Mouse (Mus musculus) neural tube, embryonic 15.5 days (tissue): ENCODE data around the gene Tagln3. TPM values are rescaled to one million over a fixed set of nuclear protein-coding genes. Genes with fewer than 3 reads are reported as not detected.

ENCODE experiments used
- ATAC-seq: fragments of 200-750 bp; cut with Nextera tagmentation; 2 replicates; pipeline ENCODE4 v1.8.0; 2017; ENCODE audit warnings: mild to moderate bottlenecking, moderate TSS enrichment, moderate library complexity; ENCODE audit not compliant: low FRiP score
- H3K27ac ChIP-seq: fragments of 300-500 bp; sonication (generic); replicated peaks from 2 replicates; pipeline ENCODE4 v1.5.1; 2015; ENCODE audit warnings: mild to moderate bottlenecking, inconsistent platforms
- H3K27me3 ChIP-seq: fragments of 300-500 bp; sonication (generic); replicated peaks from 2 replicates; pipeline ENCODE4 v1.6.1; 2015; ENCODE audit warnings: inconsistent platforms
- H3K36me3 ChIP-seq: fragments of 300-500 bp; sonication (generic); 2 replicates; pipeline ENCODE4 v1.6.1; 2015; ENCODE audit warnings: inconsistent platforms
- H3K4me1 ChIP-seq: fragments of 300-500 bp; sonication (generic); 2 replicates; pipeline ENCODE4 v1.6.1; 2015; ENCODE audit warnings: inconsistent platforms
- H3K4me2 ChIP-seq: fragments of 300-500 bp; sonication (generic); 2 replicates; pipeline ENCODE4 v1.6.1; 2015; ENCODE audit warnings: inconsistent platforms, mild to moderate bottlenecking, moderate library complexity
- H3K4me3 ChIP-seq: fragments of 300-500 bp; sonication (generic); replicated peaks from 2 replicates; pipeline ENCODE4 v1.5.1; 2015; ENCODE audit warnings: mild to moderate bottlenecking, inconsistent platforms
- H3K9ac ChIP-seq: fragments of 300-500 bp; sonication (generic); replicated peaks from 2 replicates; pipeline ENCODE4 v1.6.1; 2015; ENCODE audit warnings: mild to moderate bottlenecking, inconsistent platforms
- H3K9me3 ChIP-seq: fragments of 300-500 bp; sonication (generic); replicated peaks from 2 replicates; pipeline ENCODE4 v1.6.1; 2016; ENCODE audit warnings: inconsistent platforms
- WGBS: fragments of 180-500 bp; shearing (Covaris S2); methylation state at CpG from one replicate; pipeline ENCODE4 v1.1.7; 2015; ENCODE audit warnings: mixed read lengths; 5-methylcytosine and 5-hydroxymethylcytosine counted together
- polyA plus RNA-seq: library from polyadenylated mRNA; unstranded; fragments of >200 nt; fragmentation: Nextera tagmentation; extraction: Ambion mirVana; gene quantifications from 2 replicates; pipeline ENCODE4 v1.2.1, GENCODE M21; 2015

The Tagln3 gene
- polyA plus RNA-seq, 1 experiment from 2014 or later, result 532 TPM

DNA sequence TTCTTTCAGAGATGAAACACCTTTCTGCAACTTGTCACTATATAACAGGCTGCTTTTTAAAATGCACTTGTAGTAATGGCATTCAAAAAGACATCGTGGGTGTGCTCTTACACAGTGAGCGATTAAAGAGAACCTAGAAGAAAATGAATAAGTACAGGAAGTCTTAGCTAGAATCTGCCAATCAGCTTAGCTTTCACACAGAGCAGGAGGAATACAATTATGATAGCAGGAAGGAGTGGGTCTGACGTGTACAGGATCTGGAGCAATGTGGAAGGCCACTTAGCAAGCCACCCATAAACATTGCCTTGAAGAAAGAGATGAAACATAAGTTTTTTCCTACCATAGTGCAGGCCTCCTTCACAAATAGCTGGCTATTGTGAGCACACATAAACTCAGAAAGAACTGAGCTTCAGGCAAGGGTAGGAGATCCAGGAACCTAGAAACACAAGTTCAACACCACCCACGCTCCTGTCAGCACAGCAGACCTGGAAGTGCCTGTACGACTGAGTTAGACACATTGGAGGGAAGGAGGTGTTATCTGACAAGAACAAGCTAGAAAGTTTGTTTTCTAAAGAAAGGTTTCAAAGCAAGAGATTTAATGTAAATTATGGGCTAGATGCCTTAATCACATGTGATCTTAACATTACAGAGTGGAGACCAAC is 9.8 kb downstream of the Tagln3 start:
- no peak overlapping the region for H3K4me2 ChIP-seq
- no peaks in the 10 kb centered on the region for H3K9me3 ChIP-seq
- H3K4me1 ChIP-seq, result peaks cover 12% of the 10 kb centered on the region
- 89% methylated on average over 5 of the region's 5 CpGs for WGBS
- no peak overlapping the region for H3K4me3 ChIP-seq
- H3K27me3 ChIP-seq, result no peaks in the 10 kb centered on the region
- H3K36me3 ChIP-seq, result peaks cover 56% of the 10 kb centered on the region
- H3K27ac ChIP-seq, result no peak overlapping the region; the same call in 1 of the 2 replicates
- ATAC-seq, result no peak
- H3K9ac ChIP-seq, result no peak overlapping the region

- H3K4me2 ChIP-seq, result no peak overlapping the region
- no peak overlapping the region for H3K27ac ChIP-seq
- no peak for ATAC-seq
- no peak overlapping the region for H3K4me3 ChIP-seq
- no peaks in the 10 kb centered on the region for H3K9me3 ChIP-seq
- no peaks in the 10 kb centered on the region for H3K27me3 ChIP-seq
- H3K36me3 ChIP-seq, result peaks cover 50% of the 10 kb centered on the region
- peaks cover 8% of the 10 kb centered on the region for H3K4me1 ChIP-seq
- H3K9ac ChIP-seq, result no peak overlapping the region
- 43% methylated on average over 1 of the region's 1 CpGs for WGBS
Measured at GRCm38 (mm10) chr16:45713878-45714277, 10.5 kb downstream of the Tagln3 start.

- H3K27ac ChIP-seq, result no peak overlapping the region
- H3K4me2 ChIP-seq, result no peak overlapping the region
- WGBS, result 39% methylated on average over 5 of the region's 5 CpGs
- no peak overlapping the region for H3K4me3 ChIP-seq
- H3K9ac ChIP-seq, result no peak overlapping the region
- ATAC-seq, result no peak
- H3K36me3 ChIP-seq, result peaks cover 44% of the 10 kb centered on the region
- H3K27me3 ChIP-seq, result no peaks in the 10 kb centered on the region
- no peaks in the 10 kb centered on the region for H3K9me3 ChIP-seq
- H3K4me1 ChIP-seq, result peaks cover 8% of the 10 kb centered on the region
Measured at GRCm38 (mm10) chr16:45713261-45713660, 11.1 kb downstream of the Tagln3 start.

DNA sequence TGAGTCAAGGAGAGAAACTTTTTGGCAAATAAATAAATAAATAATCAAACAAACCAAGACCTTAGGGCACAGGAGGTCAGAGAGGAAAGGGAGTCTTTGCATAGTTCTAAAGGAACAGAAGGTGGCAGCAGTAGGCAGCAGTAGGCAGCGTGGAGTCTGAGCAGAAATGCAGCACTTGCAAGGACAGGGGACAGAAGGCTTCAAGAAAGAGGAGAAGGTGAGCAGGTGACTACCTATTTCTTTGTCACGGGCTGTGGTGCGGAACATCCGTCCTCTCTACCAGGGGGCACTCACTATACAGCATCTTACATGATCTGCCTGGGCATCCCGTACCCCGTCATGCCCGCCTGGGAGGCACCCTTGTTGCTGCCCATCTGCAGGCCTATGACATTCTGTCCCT is 13.1 kb downstream of the Tagln3 start:
- Histone ChIP-seq H3K4me2 (no peak overlapping the region), H3K9me3 (no peaks in the 10 kb centered on the region), H3K27ac (no peak overlapping the region), H3K9ac (no peak overlapping the region), H3K27me3 (no peaks in the 10 kb centered on the region), H3K4me3 (no peak overlapping the region), H3K36me3 (peaks cover 31% of the 10 kb centered on the region), H3K4me1 (peaks cover 8% of the 10 kb centered on the region)
- ATAC-seq, result peak; percentile 53
- 75% methylated on average over 7 of the region's 7 CpGs for WGBS

DNA sequence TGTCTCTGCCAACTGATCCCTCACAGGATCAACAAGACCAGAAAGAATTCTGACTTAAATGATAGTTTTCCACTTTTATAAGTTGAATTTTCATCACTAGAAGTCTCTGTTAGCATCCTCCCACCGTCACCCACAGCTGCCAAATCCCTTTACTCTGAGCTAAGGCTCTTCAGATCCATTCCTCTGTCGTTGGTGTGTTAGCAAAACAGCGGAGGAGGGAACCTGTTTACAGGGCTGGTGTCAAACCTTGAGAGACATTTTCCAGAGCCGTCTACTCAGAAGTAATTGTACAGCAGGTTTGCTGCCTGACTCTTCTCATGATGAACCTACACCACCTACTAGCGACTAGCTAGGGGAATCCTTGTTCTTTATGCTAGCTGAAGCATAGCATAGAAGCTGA is 25.1 kb downstream of the Tagln3 start:
- no peaks in the 10 kb centered on the region for H3K36me3 ChIP-seq
- H3K9ac ChIP-seq, result no peak overlapping the region
- no peak overlapping the region for H3K4me2 ChIP-seq
- no peak for ATAC-seq
- no peaks in the 10 kb centered on the region for H3K9me3 ChIP-seq
- WGBS, result 82% methylated on average over 5 of the region's 5 CpGs
- no peak overlapping the region for H3K27ac ChIP-seq
- H3K4me1 ChIP-seq, result peaks cover 8% of the 10 kb centered on the region
- no peaks in the 10 kb centered on the region for H3K27me3 ChIP-seq
- no peak overlapping the region for H3K4me3 ChIP-seq

- no peak overlapping the region for H3K4me2 ChIP-seq
- whole genome bisulfite sequencing, result 43% methylated on average over 6 of the region's 6 CpGs
- no peaks in the 10 kb centered on the region for H3K9me3 ChIP-seq
- no peaks in the 10 kb centered on the region for H3K27me3 ChIP-seq
- H3K9ac ChIP-seq, result no peak overlapping the region
- peaks cover 8% of the 10 kb centered on the region for H3K4me1 ChIP-seq
- no peak overlapping the region for H3K4me3 ChIP-seq
- no peak overlapping the region for H3K27ac ChIP-seq
- ATAC-seq, result peak; percentile 67; the same call in 1 of the 2 replicates
- no peaks in the 10 kb centered on the region for H3K36me3 ChIP-seq
Measured at GRCm38 (mm10) chr16:45697996-45698395, 26.4 kb downstream of the Tagln3 start.

GRCm38 (mm10) chr16:45695445-45696160 is 28.8 kb downstream of the Tagln3 start:
- ATAC-seq, result peak; percentile 30; the same call in 1 of the 2 replicates
- Histone ChIP-seq H3K9ac (no peak overlapping the region), H3K27ac (no peak overlapping the region)

GRCm38 (mm10) chr16:45693558-45693957 is 30.9 kb downstream of the Tagln3 start, which contains the start of gene Tmprss7:
Gene Tmprss7, minus strand, starts transcription at chr16:45693658.
- H3K4me3 ChIP-seq, result no peak within 1 kb of the TSS
- no peak within 1 kb of the TSS for H3K27ac ChIP-seq
- H3K9me3 ChIP-seq, result no peaks in the 10 kb centered on the region
- H3K4me1 ChIP-seq, result peaks cover 19% of the 10 kb centered on the region
- H3K4me2 ChIP-seq, result no peak within 1 kb of the TSS
- ATAC-seq, result no peak
- no peaks in the 10 kb centered on the region for H3K36me3 ChIP-seq
- WGBS, result 78% methylated on average over 10 of the region's 10 CpGs
- no peak within 1 kb of the TSS for H3K9ac ChIP-seq
- H3K27me3 ChIP-seq, result no peaks in the 10 kb centered on the region

More at GRCm38 (mm10) chr16:45695445-45696160, 28.8 kb downstream of the Tagln3 start:
- Histone ChIP-seq H3K36me3 (no peaks in the 10 kb centered on the region), H3K4me3 (no peak overlapping the region), H3K4me2 (no peak overlapping the region), H3K27me3 (no peaks in the 10 kb centered on the region), H3K4me1 (peaks cover 12% of the 10 kb centered on the region), H3K9me3 (no peaks in the 10 kb centered on the region)
- WGBS, result 59% methylated on average over 9 of the region's 9 CpGs

GRCm38 (mm10) chr16:45692851-45693250 is 31.6 kb downstream of the Tagln3 start:
- no peak overlapping the region for H3K4me3 ChIP-seq
- H3K27me3 ChIP-seq, result no peaks in the 10 kb centered on the region
- H3K9me3 ChIP-seq, result no peaks in the 10 kb centered on the region
- no peak overlapping the region for H3K4me2 ChIP-seq
- ATAC-seq, result no peak
- peaks cover 19% of the 10 kb centered on the region for H3K4me1 ChIP-seq
- no peak overlapping the region for H3K9ac ChIP-seq
- H3K27ac ChIP-seq, result no peak overlapping the region
- 43% methylated on average over 3 of the region's 3 CpGs for WGBS
- no peaks in the 10 kb centered on the region for H3K36me3 ChIP-seq

DNA sequence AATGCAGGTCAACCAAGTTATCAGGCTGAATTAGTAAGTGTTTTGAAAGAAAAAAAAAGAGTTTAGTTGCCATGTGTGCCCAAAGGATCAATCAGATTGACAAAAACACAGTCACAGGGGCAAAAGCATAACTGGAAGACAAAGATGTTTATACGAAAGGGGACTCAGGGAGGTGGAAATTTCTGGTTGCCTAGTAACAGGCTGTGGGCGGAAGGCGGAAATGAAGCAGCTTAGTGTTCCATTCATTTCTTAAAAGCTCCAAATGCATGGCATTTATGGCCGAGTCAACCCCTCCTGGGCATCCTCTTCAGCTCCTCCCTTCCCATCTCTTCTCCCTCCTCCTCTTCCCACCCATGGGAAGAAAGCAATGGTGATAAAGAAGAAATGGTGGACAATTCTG is 34.2 kb downstream of the Tagln3 start:
- WGBS, result 3% methylated on average over 4 of the region's 4 CpGs

GRCm38 (mm10) chr16:45686833-45687232 is 37.6 kb downstream of the Tagln3 start:
- no peaks in the 10 kb centered on the region for H3K36me3 ChIP-seq
- H3K4me3 ChIP-seq, result no peak overlapping the region
- no peak overlapping the region for H3K4me2 ChIP-seq
- no peak overlapping the region for H3K27ac ChIP-seq
- 87% methylated on average over 3 of the region's 3 CpGs for WGBS
- H3K4me1 ChIP-seq, result peaks cover 11% of the 10 kb centered on the region
- H3K9me3 ChIP-seq, result no peaks in the 10 kb centered on the region
- H3K9ac ChIP-seq, result no peak overlapping the region
- ATAC-seq, result no peak
- no peaks in the 10 kb centered on the region for H3K27me3 ChIP-seq

More for the DNA sequence above, 34.2 kb downstream of the Tagln3 start:
- peak; percentile 89 for ATAC-seq
- H3K4me2 ChIP-seq, result no peak overlapping the region; the same call in 1 of the 2 replicates
- no peak overlapping the region for H3K4me3 ChIP-seq
- H3K27me3 ChIP-seq, result no peaks in the 10 kb centered on the region
- peaks cover 14% of the 10 kb centered on the region for H3K4me1 ChIP-seq
- peak overlapping the region; percentile 74 for H3K27ac ChIP-seq
- H3K36me3 ChIP-seq, result no peaks in the 10 kb centered on the region
- no peaks in the 10 kb centered on the region for H3K9me3 ChIP-seq
- no peak overlapping the region for H3K9ac ChIP-seq

DNA sequence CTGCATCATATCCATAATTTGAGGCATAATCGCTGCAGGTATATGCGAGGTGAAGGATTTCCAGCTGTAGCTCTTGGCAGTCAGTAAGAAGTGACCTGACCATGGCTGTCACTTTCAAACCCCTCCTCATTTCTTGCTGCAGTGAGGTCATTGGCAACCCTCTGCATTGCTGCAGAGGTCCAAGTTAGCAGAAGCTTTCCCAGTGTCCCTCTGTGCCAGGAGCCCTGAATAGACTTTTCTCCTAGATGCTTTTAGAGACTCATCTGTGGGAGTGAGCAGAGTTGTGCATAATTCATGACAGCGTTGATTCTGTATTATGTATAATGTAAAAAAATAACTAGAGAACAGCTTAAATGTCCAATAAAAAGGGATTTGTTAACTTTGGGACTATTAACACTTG is 39.1 kb downstream of the Tagln3 start:
- Histone ChIP-seq H3K4me3 (no peak overlapping the region), H3K36me3 (no peaks in the 10 kb centered on the region), H3K9ac (no peak overlapping the region), H3K4me1 (peaks cover 4% of the 10 kb centered on the region), H3K27me3 (no peaks in the 10 kb centered on the region), H3K9me3 (no peaks in the 10 kb centered on the region), H3K4me2 (no peak overlapping the region), H3K27ac (no peak overlapping the region)
- ATAC-seq, result no peak
- 62% methylated on average over 3 of the region's 3 CpGs for WGBS
